10 mouse cellular contexts compared by ENCODE assay signal in the genomic region with DNA sequence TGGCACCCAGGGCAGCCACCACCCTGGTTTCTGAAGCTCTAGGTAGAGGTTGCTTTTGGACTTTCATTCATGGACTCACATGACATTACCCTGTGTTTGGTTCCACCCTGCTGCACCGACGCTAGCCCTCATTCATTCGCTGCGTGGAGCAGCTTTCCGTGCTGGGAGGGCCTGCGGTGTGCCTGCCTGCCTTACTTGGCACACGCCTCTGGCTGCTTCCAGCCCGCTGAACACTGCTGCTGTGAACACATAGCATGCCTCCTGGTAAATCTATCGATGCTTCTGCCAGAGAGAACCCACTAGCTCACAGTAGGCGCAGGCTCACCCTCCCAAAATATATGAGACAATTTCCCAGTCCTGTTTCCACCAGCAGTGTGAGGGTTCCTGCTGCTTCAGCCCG. TPM values are rescaled to one million over a fixed set of nuclear protein-coding genes. Genes with fewer than 3 reads are reported as not detected.
A peak's percentile ranks its signal among the peaks of the same experiment; 100 is the strongest.
DNase-seq lines count a peak whose midpoint lies in the region; ATAC-seq and TF ChIP-seq lines count a peak whose summit lies in the region.
"Had no signal": no experiment of that assay in that cellular context is flagged by ENCODE, and none has a peak within 500 bp of the region (broad histone marks: within the 10 kb centered on the region; RNA-seq: fewer than 3 reads in every experiment).

No protein-coding gene starts in this region.

- H3K36me3 ChIP-seq in hindbrain, embryonic 13.5 days = no peaks in the 10 kb centered on the region
- no peaks in the 10 kb centered on the region for H3K36me3 ChIP-seq in stomach, embryonic 16.5 days (ENCODE audit: control insufficient read depth, insufficient read depth, low read length)
- H3K36me3 ChIP-seq: limb, embryonic 13.5 days had no signal

- no peak overlapping the region for H3K4me3 ChIP-seq in hindbrain, embryonic 13.5 days
- no peak overlapping the region for H3K4me3 ChIP-seq in left cerebral cortex, adult 2 months
- H3K4me3 ChIP-seq in stomach, embryonic 16.5 days (replicated peaks; ENCODE audit: low read length) = no peak overlapping the region
- H3K4me3 ChIP-seq: limb, embryonic 13.5 days had no signal

- peaks cover 3% of the 10 kb centered on the region for H3K27me3 ChIP-seq in hindbrain, embryonic 13.5 days
- no peaks in the 10 kb centered on the region for H3K27me3 ChIP-seq in stomach, embryonic 16.5 days (ENCODE audit: control insufficient read depth, insufficient read depth, low read length)

- peak overlapping the region; percentile 76 for H3K27ac ChIP-seq in hindbrain, embryonic 13.5 days
- peak overlapping the region; percentile 81 for H3K27ac ChIP-seq in left cerebral cortex, adult 2 months
- peak overlapping the region; percentile 12; the same call in 1 of the 2 replicates for H3K27ac ChIP-seq in stomach, embryonic 16.5 days (ENCODE audit: low read length)
- H3K27ac ChIP-seq: limb, embryonic 13.5 days had no signal

- TF ChIP-seq CTCF in left cerebral cortex, adult 2 months (IDR thresholded peaks at IDR 0.05) = no peak

- no peaks in the 10 kb centered on the region for H3K9me3 ChIP-seq in hindbrain, embryonic 13.5 days
- H3K9me3 ChIP-seq in stomach, embryonic 16.5 days (replicated peaks; ENCODE audit: control insufficient read depth, low read length) = no peaks in the 10 kb centered on the region
- H3K9me3 ChIP-seq: limb, embryonic 13.5 days had no signal

- 42% methylated on average over 11 of the region's 11 CpGs for WGBS in hindbrain, embryonic 13.5 days
- WGBS in stomach, embryonic 16.5 days = 66% methylated on average over 11 of the region's 11 CpGs

- ATAC-seq in hindbrain, embryonic 13.5 days (ENCODE audit: low FRiP score) = no peak
- ATAC-seq in stomach, embryonic 16.5 days (ENCODE audit: insufficient read depth, low FRiP score) = no peak

- peak overlapping the region; percentile 35; the same call in 1 of the 2 replicates for H3K9ac ChIP-seq in hindbrain, embryonic 13.5 days
- peak overlapping the region; percentile 18; the same call in 1 of the 2 replicates for H3K9ac ChIP-seq in stomach, embryonic 16.5 days (ENCODE audit: low read length)

- intact Hi-C loops in left cerebral cortex, adult 2 months (cut with DNase I) = loop anchor here (10.0 kb wide), 1 partner anchor 230 kb away; no protein-coding TSS in a partner anchor
- intact Hi-C loops in heart, postnatal 10 days (cut with DNase I) = no loop called here

- H3K4me1 ChIP-seq in hindbrain, embryonic 13.5 days (replicated peaks) = peaks cover 39% of the 10 kb centered on the region
- H3K4me1 ChIP-seq in stomach, embryonic 16.5 days (ENCODE audit: control insufficient read depth, insufficient read depth, low read length) = peaks cover 8% of the 10 kb centered on the region; the same call in 1 of the 2 replicates

- DNase-seq in retina, postnatal 1 day = peak; percentile 55
- no peak for DNase-seq in retina, embryonic 14.5 days (ENCODE audit: low spot score)
- peak; percentile 49 to 56 for DNase-seq in left cerebral cortex, adult 2 months (ENCODE audit: extremely low spot score in 1 of 2, low spot score in 2 of 2)
- no peak for DNase-seq in adipocyte (ENCODE audit: low spot score)
- DNase-seq in heart, postnatal 10 days = no peak
- DNase-seq in urinary bladder, postnatal 25 days (ENCODE audit: low spot score) = no peak

- H3K4me2 ChIP-seq in hindbrain, embryonic 13.5 days = no peak overlapping the region
- no peak overlapping the region for H3K4me2 ChIP-seq in stomach, embryonic 16.5 days (ENCODE audit: low read depth, low read length)
- H3K4me2 ChIP-seq: limb, embryonic 13.5 days had no signal

RNA-seq across cellular contexts. Expression of gene Ttc4, which starts 25.7 kb away (rescaled TPM):
- 111 and 112 TPM in 2 replicates for polyA plus RNA-seq in hindbrain, embryonic 13.5 days (2015; fragmentation: Nextera tagmentation; extraction: Ambion mirVana)
- 10 to 100 TPM; 44.8 to 47.7 TPM for total RNA-seq in left cerebral cortex, adult 2 months (2021)
- polyA plus RNA-seq in stomach, embryonic 16.5 days (2015; fragmentation: Nextera tagmentation; extraction: Ambion mirVana) = 82.7 and 83.3 TPM in 2 replicates
- 10 to 100 TPM; 19.9 to 21.9 TPM for total RNA-seq in heart, postnatal 10 days (2021)

RNA-seq across cellular contexts. Expression of gene Mroh7, which starts 26.3 kb away (rescaled TPM):
- polyA plus RNA-seq in hindbrain, embryonic 13.5 days (2015; fragmentation: Nextera tagmentation; extraction: Ambion mirVana) = 0.21 and 0.36 TPM in 2 replicates
- 1 to 10 TPM; 3.1 to 4.6 TPM for total RNA-seq in left cerebral cortex, adult 2 months (2021)
- polyA plus RNA-seq in stomach, embryonic 16.5 days (2015; fragmentation: Nextera tagmentation; extraction: Ambion mirVana) = 0.14 TPM in 1 of 2 replicates, not detected in the other
- under 1 TPM; 0.29 to 0.60 TPM for total RNA-seq in heart, postnatal 10 days (2021)
- polyA plus RNA-seq: embryonic facial prominence, embryonic 11.5 days had no signal

RNA-seq across cellular contexts. Expression of gene Fam151a, which starts 29.3 kb away (rescaled TPM):
- polyA plus RNA-seq in hindbrain, embryonic 13.5 days (2015; fragmentation: Nextera tagmentation; extraction: Ambion mirVana) = not detected in 2 replicates
- total RNA-seq in left cerebral cortex, adult 2 months (2021) = not detected
- 5.4 and 7.7 TPM in 2 replicates for polyA plus RNA-seq in stomach, embryonic 16.5 days (2015; fragmentation: Nextera tagmentation; extraction: Ambion mirVana)
- total RNA-seq in heart, postnatal 10 days (2021) = under 1 TPM; 0.36 to 0.62 TPM

RNA-seq across cellular contexts. Expression of gene Pars2, which starts 53.5 kb away (rescaled TPM):
- 8.4 and 9.2 TPM in 2 replicates for polyA plus RNA-seq in hindbrain, embryonic 13.5 days (2015; fragmentation: Nextera tagmentation; extraction: Ambion mirVana)
- 1 to 10 TPM; 6.1 to 6.3 TPM for total RNA-seq in left cerebral cortex, adult 2 months (2021)
- polyA plus RNA-seq in stomach, embryonic 16.5 days (2015; fragmentation: Nextera tagmentation; extraction: Ambion mirVana) = 12.8 and 13.8 TPM in 2 replicates
- 1 to 10 TPM; 4.2 to 5.0 TPM for total RNA-seq in heart, postnatal 10 days (2021)

Comparison
In these comparisons a context has a peak if more than half of its experiments do, and no peak if none do; other contexts are left out.
1. DNase-seq: peak in retina, postnatal 1 day (single experiment) and left cerebral cortex, adult 2 months (2 of 2); none in retina, embryonic 14.5 days (single experiment), adipocyte (single experiment), heart, postnatal 10 days (0 of 2) and urinary bladder, postnatal 25 days (single experiment).
2. H3K27ac ChIP-seq: peak in every context shown above with its lines; median percentile 81 in left cerebral cortex, adult 2 months; 76 in hindbrain, embryonic 13.5 days; 12 in stomach, embryonic 16.5 days.